Mouse (Mus musculus) liver, embryonic 11.5 days (tissue): ENCODE results near the gene Zfp689. TPM values are rescaled to one million over a fixed set of nuclear protein-coding genes. Genes with fewer than 3 reads are reported as not detected.
"Not testable (repeated sequence)": the region's sequence is repeated elsewhere in the genome, so short reads cannot be mapped to it uniquely, and the experiment has no call there.

Source experiments
- ATAC-seq: fragments of 200-750 bp; cut with Nextera tagmentation; replicated peaks from 2 replicates; pipeline ENCODE4 v1.8.0; 2017; ENCODE audit warnings: moderate number of reproducible peaks, mild to moderate bottlenecking, moderate TSS enrichment, moderate library complexity; ENCODE audit not compliant: low FRiP score
- DNase-seq: peaks from one replicate; pipeline ENCODE4 v3.0.0-alpha.2; 2017; ENCODE audit warnings: low spot score
- H3K27ac ChIP-seq: fragments of 300-500 bp; sonication (generic); 2 replicates; pipeline ENCODE4 v1.5.1; 2014; ENCODE audit warnings: mild to moderate bottlenecking, low read depth, low read length, control low read depth
- H3K27me3 ChIP-seq: fragments of 300-500 bp; sonication (generic); replicated peaks from 2 replicates; pipeline ENCODE4 v1.6.1; 2014; ENCODE audit warnings: low read length, mixed read lengths; ENCODE audit not compliant: control insufficient read depth, insufficient read depth
- H3K36me3 ChIP-seq: fragments of 300-500 bp; sonication (generic); 2 replicates; pipeline ENCODE4 v1.6.1; 2014; ENCODE audit warnings: mild to moderate bottlenecking, low read length, moderate library complexity, mixed read lengths; ENCODE audit not compliant: control insufficient read depth, insufficient read depth
- H3K4me1 ChIP-seq: fragments of 300-500 bp; sonication (generic); replicated peaks from 2 replicates; pipeline ENCODE4 v1.6.1; 2014; ENCODE audit warnings: low read length, mixed read lengths; ENCODE audit not compliant: control insufficient read depth, insufficient read depth
- H3K4me2 ChIP-seq: fragments of 300-500 bp; sonication (generic); 2 replicates; pipeline ENCODE4 v1.6.1; 2014; ENCODE audit warnings: mild to moderate bottlenecking, control low read depth, moderate library complexity
- H3K4me3 ChIP-seq: fragments of 300-500 bp; sonication (generic); 2 replicates; pipeline ENCODE4 v1.5.1; 2014; ENCODE audit warnings: low read depth, low read length, control low read depth
- H3K9ac ChIP-seq: fragments of 300-500 bp; sonication (generic); 2 replicates; pipeline ENCODE4 v1.6.1; 2014; ENCODE audit warnings: low read depth, low read length, control low read depth
- H3K9me3 ChIP-seq: fragments of 300-500 bp; sonication (generic); 2 replicates; pipeline ENCODE4 v1.6.1; 2016; ENCODE audit warnings: low read length, inconsistent platforms, mixed read lengths; ENCODE audit not compliant: control insufficient read depth
- WGBS: fragments of 180-500 bp; shearing (Covaris S2); extraction: QIAGEN DNeasy Blood & Tissue Kit; methylation state at CpG from one replicate; pipeline ENCODE4 v1.1.7; 2014; 5-methylcytosine and 5-hydroxymethylcytosine counted together
- polyA plus RNA-seq: library from polyadenylated mRNA; unstranded; fragments of >200 nt; fragmentation: Nextera tagmentation; extraction: Ambion mirVana; gene quantifications from 2 replicates; pipeline ENCODE4 v1.2.1, GENCODE M21; 2014

Zfp689 gene
- polyA plus RNA-seq, 1 experiment from 2014 or later: 5.3 TPM

GRCm38 (mm10) chr7:127459311-127459710 is 10.4 kb upstream of the Zfp689 start, which contains the start of gene Prr14:
Prr14 (plus strand) TSS chr7:127459611.
- 96% methylated on average over 8 of the region's 8 CpGs for WGBS
- peaks cover 38% of the 10 kb centered on the region for H3K36me3 ChIP-seq
- not testable (repeated sequence) for H3K9me3 ChIP-seq

GRCm38 (mm10) chr7:127458371-127459122 is 9.6 kb upstream of the Zfp689 start:
- not testable (repeated sequence) for H3K4me1 ChIP-seq, H3K4me3 ChIP-seq, H3K4me2 ChIP-seq, DNase-seq, H3K9ac ChIP-seq, ATAC-seq, H3K9me3 ChIP-seq, H3K27ac ChIP-seq, H3K27me3 ChIP-seq
- 84% methylated on average over 3 of the region's 3 CpGs for WGBS
- peaks cover 39% of the 10 kb centered on the region for H3K36me3 ChIP-seq

More at GRCm38 (mm10) chr7:127459311-127459710, 10.4 kb upstream of the Zfp689 start, which contains the start of gene Prr14:
- ATAC-seq, H3K4me1 ChIP-seq, H3K4me2 ChIP-seq, DNase-seq, H3K9ac ChIP-seq, H3K4me3 ChIP-seq, H3K27ac ChIP-seq, H3K27me3 ChIP-seq: not testable (repeated sequence)

- no peak overlapping the region for H3K9ac ChIP-seq
- 0 out of 2 replicates have a peak, but pooled peaks cover 4% of the 10 kb centered on the region for H3K9me3 ChIP-seq
- DNase-seq (no peak), ATAC-seq (no peak)
- no peaks in the 10 kb centered on the region for H3K27me3 ChIP-seq
- H3K36me3 ChIP-seq: peaks cover 34% of the 10 kb centered on the region
- H3K4me1 ChIP-seq: peaks cover 5% of the 10 kb centered on the region
- no peak overlapping the region for H3K4me2 ChIP-seq
- H3K27ac ChIP-seq: no peak overlapping the region
- no peak overlapping the region for H3K4me3 ChIP-seq
- WGBS: 84% methylated on average over 7 of the region's 7 CpGs
Observed at GRCm38 (mm10) chr7:127454905-127455304, 5.9 kb upstream of the Zfp689 start.

GRCm38 (mm10) chr7:127453056-127453455 is 4.1 kb upstream of the Zfp689 start:
- Histone ChIP-seq H3K9me3 (0 out of 2 replicates have a peak, but pooled peaks cover 4% of the 10 kb centered on the region), H3K9ac (no peak overlapping the region), H3K27ac (no peak overlapping the region), H3K4me3 (no peak overlapping the region), H3K36me3 (peaks cover 27% of the 10 kb centered on the region), H3K27me3 (no peaks in the 10 kb centered on the region), H3K4me2 (no peak overlapping the region), H3K4me1 (peaks cover 7% of the 10 kb centered on the region)
- ATAC-seq (no peak), DNase-seq (no peak)
- 91% methylated on average over 2 of the region's 2 CpGs for WGBS

GRCm38 (mm10) chr7:127449966-127450365 is 1.0 kb upstream of the Zfp689 start:
- Histone ChIP-seq H3K36me3 (peaks cover 15% of the 10 kb centered on the region), H3K27me3 (no peaks in the 10 kb centered on the region), H3K4me1 (peaks cover 11% of the 10 kb centered on the region), H3K9me3 (no peaks in the 10 kb centered on the region), H3K9ac (peak overlapping the region; percentile 94), H3K4me3 (peak overlapping the region; percentile 85), H3K27ac (no peak overlapping the region), H3K4me2 (peak overlapping the region; percentile 78)
- WGBS: 81% methylated on average over 7 of the region's 7 CpGs
- DNase-seq (no peak), ATAC-seq (no peak)

GRCm38 (mm10) chr7:127443976-127444375 is 5.0 kb downstream of the Zfp689 start:
- 0 out of 2 replicates have a peak overlapping the region, but pooled peaks have one; percentile 2 for H3K4me3 ChIP-seq
- H3K9ac ChIP-seq: no peak overlapping the region
- DNase-seq (no peak), ATAC-seq (no peak)
- 89% methylated on average over 20 of the region's 20 CpGs for WGBS
- peaks cover 4% of the 10 kb centered on the region; the same call in 1 of the 2 replicates for H3K4me1 ChIP-seq
- no peaks in the 10 kb centered on the region for H3K27me3 ChIP-seq
- no peaks in the 10 kb centered on the region for H3K9me3 ChIP-seq
- H3K27ac ChIP-seq: no peak overlapping the region
- no peak overlapping the region for H3K4me2 ChIP-seq
- H3K36me3 ChIP-seq: peaks cover 23% of the 10 kb centered on the region

GRCm38 (mm10) chr7:127437724-127438123 is 11.2 kb downstream of the Zfp689 start:
- Histone ChIP-seq H3K27ac (no peak overlapping the region), H3K4me1 (no peaks in the 10 kb centered on the region), H3K4me3 (no peak overlapping the region), H3K27me3 (no peaks in the 10 kb centered on the region; the same call in 1 of the 2 replicates), H3K9ac (no peak overlapping the region), H3K9me3 (peaks cover 7% of the 10 kb centered on the region; the same call in 1 of the 2 replicates), H3K36me3 (no peaks in the 10 kb centered on the region), H3K4me2 (no peak overlapping the region)
- DNase-seq: no peak
- 84% methylated on average over 3 of the region's 3 CpGs for WGBS
- ATAC-seq: no peak

GRCm38 (mm10) chr7:127435206-127435605 is 13.8 kb downstream of the Zfp689 start:
- Histone ChIP-seq H3K4me2 (no peak overlapping the region), H3K9ac (no peak overlapping the region), H3K9me3 (peaks cover 7% of the 10 kb centered on the region; the same call in 1 of the 2 replicates), H3K27me3 (no peaks in the 10 kb centered on the region; the same call in 1 of the 2 replicates), H3K36me3 (no peaks in the 10 kb centered on the region), H3K4me3 (no peak overlapping the region), H3K27ac (no peak overlapping the region), H3K4me1 (no peaks in the 10 kb centered on the region)
- WGBS: 89% methylated on average over 4 of the region's 4 CpGs
- ATAC-seq (no peak), DNase-seq (no peak)

- Histone ChIP-seq H3K4me3 (no peak overlapping the region), H3K36me3 (no peaks in the 10 kb centered on the region), H3K9me3 (no peaks in the 10 kb centered on the region), H3K4me1 (no peaks in the 10 kb centered on the region; the same call in 1 of the 2 replicates), H3K27me3 (peaks cover 5% of the 10 kb centered on the region; the same call in 1 of the 2 replicates), H3K27ac (no peak overlapping the region), H3K9ac (no peak overlapping the region), H3K4me2 (no peak overlapping the region)
- DNase-seq: no peak
- WGBS: 56% methylated on average over 3 of the region's 3 CpGs
- no peak for ATAC-seq
Observed at GRCm38 (mm10) chr7:127426354-127426753, 22.6 kb downstream of the Zfp689 start.
